Mouse (Mus musculus): ENCODE measurements around the gene Zbtb20.

GRCm38 (mm10) chr16:43497093-43497492 lies 621.4 kb downstream of the Zbtb20 start:
- TF ChIP-seq CTCF (IDR thresholded peaks at IDR 0.05; ENCODE audit: control insufficient read depth, insufficient read depth, low read length) (no peak), POLR2A (IDR thresholded peaks at IDR 0.05; ENCODE audit: borderline replicate concordance, control insufficient read depth, low read depth, low read length) (no peak)

Measured in bone marrow, adult 2 months (tissue).